ENCODE assay signal across 8 mouse cellular contexts in genomic region chr4:43431690-43432089, GRCm38 (mm10). TPM values are rescaled to one million over a fixed set of nuclear protein-coding genes. Genes with fewer than 3 reads are reported as not detected.
DNase-seq lines count a peak whose midpoint lies in the region; ATAC-seq and TF ChIP-seq lines count a peak whose summit lies in the region.

No protein-coding gene starts in this region.

- H3K27ac ChIP-seq in MEL (ENCODE audit: control insufficient read depth, low read depth, low read length): no peak overlapping the region
- H3K27ac ChIP-seq in forebrain, embryonic 14.5 days (ENCODE audit: low read depth, low read length): peak overlapping the region; percentile 82
- H3K27ac ChIP-seq in hindbrain, embryonic 10.5 days: peak overlapping the region; percentile 84
- no peak overlapping the region for H3K27ac ChIP-seq in lung, postnatal 0 days (ENCODE audit: low read length)

- peak; percentile 72 to 95 (median 87) for TF ChIP-seq CTCF in MEL (IDR thresholded peaks at IDR 0.05 in 2 of 3, conservative IDR thresholded peaks at IDR 0.05 in 1 of 3; ENCODE audit: control insufficient read depth in 1 of 3, insufficient read depth in 1 of 3, low read depth in 2 of 3, low read length in 3 of 3, poor library complexity in 1 of 3, severe bottlenecking in 1 of 3)
- peak; percentile 95 for TF ChIP-seq CTCF in lung, postnatal 0 days (IDR thresholded peaks at IDR 0.05)

- under 1% methylated on average over 4 of the region's 4 CpGs for WGBS in forebrain, embryonic 14.5 days
- 10% methylated on average over 4 of the region's 4 CpGs for WGBS in hindbrain, embryonic 10.5 days
- WGBS in lung, postnatal 0 days: 1% methylated on average over 4 of the region's 4 CpGs

- H3K4me2 ChIP-seq in forebrain, embryonic 14.5 days (ENCODE audit: low read length): no peak overlapping the region
- H3K4me2 ChIP-seq in lung, postnatal 0 days (replicated peaks; ENCODE audit: low read depth, low read length): no peak overlapping the region

- no peaks in the 10 kb centered on the region for H3K4me1 ChIP-seq in MEL (ENCODE audit: control insufficient read depth in 1 of 2, insufficient read depth in 2 of 2, low read length in 2 of 2)
- H3K4me1 ChIP-seq in forebrain, embryonic 14.5 days (ENCODE audit: control insufficient read depth, insufficient read depth, low read length): no peaks in the 10 kb centered on the region; the same call in 1 of the 2 replicates
- H3K4me1 ChIP-seq in hindbrain, embryonic 10.5 days (replicated peaks): peaks cover 28% of the 10 kb centered on the region
- H3K4me1 ChIP-seq in lung, postnatal 0 days (ENCODE audit: insufficient read depth, low read depth, low read length): no peaks in the 10 kb centered on the region

- peak; percentile 95 for TF ChIP-seq RAD21 in MEL (IDR thresholded peaks at IDR 0.05; ENCODE audit: low read depth, low read length)

- no peaks in the 10 kb centered on the region for H3K9me3 ChIP-seq in MEL (replicated peaks; ENCODE audit: insufficient read depth, low read length)
- no peaks in the 10 kb centered on the region for H3K9me3 ChIP-seq in forebrain, embryonic 14.5 days (replicated peaks; ENCODE audit: control insufficient read depth, low read length)
- no peaks in the 10 kb centered on the region for H3K9me3 ChIP-seq in hindbrain, embryonic 10.5 days
- no peaks in the 10 kb centered on the region for H3K9me3 ChIP-seq in lung, postnatal 0 days (ENCODE audit: low read length)

- H3K36me3 ChIP-seq in MEL (ENCODE audit: control insufficient read depth in 1 of 2, insufficient read depth in 2 of 2, low read length in 2 of 2): no peaks in the 10 kb centered on the region
- H3K36me3 ChIP-seq in forebrain, embryonic 14.5 days (ENCODE audit: control insufficient read depth, insufficient read depth, low read length): peaks cover 7% of the 10 kb centered on the region
- H3K36me3 ChIP-seq in hindbrain, embryonic 10.5 days: 0 out of 2 replicates have a peak, but pooled peaks cover 2% of the 10 kb centered on the region
- H3K36me3 ChIP-seq in lung, postnatal 0 days (ENCODE audit: insufficient read depth, low read length): peaks cover 6% of the 10 kb centered on the region; the same call in 1 of the 2 replicates

- no peak overlapping the region for H3K4me3 ChIP-seq in MEL (ENCODE audit: control insufficient read depth in 1 of 2, insufficient read depth in 1 of 2, low read depth in 2 of 2, low read length in 2 of 2)
- no peak overlapping the region for H3K4me3 ChIP-seq in forebrain, embryonic 14.5 days (ENCODE audit: low read depth, low read length)
- no peak overlapping the region for H3K4me3 ChIP-seq in hindbrain, embryonic 10.5 days
- H3K4me3 ChIP-seq in lung, postnatal 0 days (ENCODE audit: low read depth, low read length): no peak overlapping the region

- no peak for TF ChIP-seq POLR2A in MEL (IDR thresholded peaks at IDR 0.05; ENCODE audit: control insufficient read depth in 1 of 2, insufficient read depth in 1 of 2, low read depth in 1 of 2, low read length in 2 of 2, poor library complexity in 1 of 2)

- H3K79me2 ChIP-seq in MEL (ENCODE audit: control insufficient read depth, insufficient read depth, low read length, poor library complexity): no peaks in the 10 kb centered on the region

- TF ChIP-seq EP300 in MEL (IDR thresholded peaks at IDR 0.05; ENCODE audit: low read depth in 1 of 2, low read length in 2 of 2): no peak
- no peak for TF ChIP-seq EP300 in lung, postnatal 0 days (IDR thresholded peaks at IDR 0.05)

- ATAC-seq in forebrain, embryonic 14.5 days: peak; percentile 74
- ATAC-seq in lung, postnatal 0 days: peak; percentile 43

- H3K27me3 ChIP-seq in MEL (ENCODE audit: control insufficient read depth in 1 of 2, insufficient read depth in 2 of 2, low read length in 2 of 2): no peaks in the 10 kb centered on the region
- peaks cover 17% of the 10 kb centered on the region for H3K27me3 ChIP-seq in forebrain, embryonic 14.5 days (replicated peaks; ENCODE audit: control insufficient read depth, insufficient read depth, low read length)
- peaks cover 45% of the 10 kb centered on the region for H3K27me3 ChIP-seq in hindbrain, embryonic 10.5 days (ENCODE audit: insufficient read depth, poor library complexity, severe bottlenecking)
- no peaks in the 10 kb centered on the region for H3K27me3 ChIP-seq in lung, postnatal 0 days (replicated peaks; ENCODE audit: insufficient read depth, low read length)

- H3K9ac ChIP-seq in MEL (ENCODE audit: control insufficient read depth, low read depth, low read length, poor library complexity, severe bottlenecking): no peak overlapping the region
- no peak overlapping the region for H3K9ac ChIP-seq in forebrain, embryonic 14.5 days (ENCODE audit: low read length)
- no peak overlapping the region for H3K9ac ChIP-seq in lung, postnatal 0 days (replicated peaks; ENCODE audit: low read depth)

- DNase-seq in MEL (ENCODE audit: low read depth, low spot score): peak; percentile 91
- DNase-seq in c-Kit-positive CD71-negative TER-119-negative erythroid progenitor cells, embryonic 14.5 days (ENCODE audit: low read depth): peak; percentile 91
- peak; percentile 96 for DNase-seq in forebrain, embryonic 14.5 days (ENCODE audit: low spot score)
- peak; percentile 84 for DNase-seq in hindbrain, embryonic 10.5 days (ENCODE audit: low spot score)
- DNase-seq in layer of hippocampus, adult 8-10 months (ENCODE audit: low spot score in 2 of 2): peak; percentile 68 to 82
- peak; percentile 95 for DNase-seq in lung, postnatal 0 days (ENCODE audit: low spot score)
- peak; percentile 93 for DNase-seq in retina, embryonic 14.5 days (ENCODE audit: low spot score)
- DNase-seq in thymus, postnatal 4 days: peak; percentile 90

TF ChIP-seq in MEL, 35 proteins besides CTCF, POLR2A, EP300 and RAD21:
- TF ChIP-seq CHD1 (IDR thresholded peaks at IDR 0.05; ENCODE audit: low read depth, low read length) (no peak), MYC (IDR thresholded peaks at IDR 0.05; ENCODE audit: low read depth, low read length) (no peak), ZC3H11A (IDR thresholded peaks at IDR 0.05; ENCODE audit: low read depth, low read length) (peak; percentile 93), GATA1 (IDR thresholded peaks at IDR 0.05; ENCODE audit: low read depth, low read length) (peak; percentile 55; the same call in 1 of the 2 replicates), SMC3 (IDR thresholded peaks at IDR 0.05; ENCODE audit: low read depth, low read length) (peak; percentile 91)

RNA-seq across cellular contexts. Expression of gene Fam166b, which starts 2.8 kb away (rescaled TPM):
- not detected in 2 replicates for total RNA-seq in MEL (2012; rRNA removed)
- polyA plus RNA-seq in MEL (2012; ENCODE audit: insufficient read depth in 1 of 2, insufficient read length in 2 of 2, low read depth in 1 of 2, low replicate concordance in 2 of 2, missing spikeins in 1 of 2): not detected
- polyA plus RNA-seq in forebrain, embryonic 14.5 days (2014; fragmentation: Nextera tagmentation; extraction: Ambion mirVana): 0.29 and 0.73 TPM in 2 replicates
- polyA plus RNA-seq in hindbrain, embryonic 10.5 days (2016; fragmentation: Nextera tagmentation; extraction: Ambion mirVana): 0.47 TPM in 1 of 2 replicates, not detected in the other
- 1 to 10 TPM in 2 of 4 experiments, under 1 TPM in 2; 0.31 to 3.7 (median 1.3) TPM for total RNA-seq in layer of hippocampus, adult 8-10 months (2022)
- polyA plus RNA-seq in lung, postnatal 0 days (2015; fragmentation: Nextera tagmentation; extraction: Ambion mirVana): 4.6 and 6.8 TPM in 2 replicates

RNA-seq across cellular contexts. Expression of gene Tesk1, which starts 10.0 kb away (rescaled TPM):
- 7.6 and 9.1 TPM in 2 replicates for total RNA-seq in MEL (2012; rRNA removed)
- polyA plus RNA-seq in MEL (2012; ENCODE audit: insufficient read depth in 1 of 2, insufficient read length in 2 of 2, low read depth in 1 of 2, low replicate concordance in 2 of 2, missing spikeins in 1 of 2): 10 to 100 TPM in 1 of 2 experiments, not detected in 1; 24.6 TPM
- polyA plus RNA-seq in forebrain, embryonic 14.5 days (2014; fragmentation: Nextera tagmentation; extraction: Ambion mirVana): 10.2 and 12.1 TPM in 2 replicates
- 7.1 and 8.3 TPM in 2 replicates for polyA plus RNA-seq in hindbrain, embryonic 10.5 days (2016; fragmentation: Nextera tagmentation; extraction: Ambion mirVana)
- total RNA-seq in layer of hippocampus, adult 8-10 months (2022): 10 to 100 TPM; 76.6 to 82.7 (median 81.8) TPM
- polyA plus RNA-seq in lung, postnatal 0 days (2015; fragmentation: Nextera tagmentation; extraction: Ambion mirVana): 7.3 and 8.0 TPM in 2 replicates

RNA-seq across cellular contexts. Expression of gene Cd72, which starts 22.7 kb away (rescaled TPM):
- 0.52 and 1.3 TPM in 2 replicates for total RNA-seq in MEL (2012; rRNA removed)
- polyA plus RNA-seq in MEL (2012; ENCODE audit: insufficient read depth in 1 of 2, insufficient read length in 2 of 2, low read depth in 1 of 2, low replicate concordance in 2 of 2, missing spikeins in 1 of 2): 1 to 10 TPM in 1 of 2 experiments, not detected in 1; 2.4 TPM
- 6.7 and 8.8 TPM in 2 replicates for polyA plus RNA-seq in forebrain, embryonic 14.5 days (2014; fragmentation: Nextera tagmentation; extraction: Ambion mirVana)
- 1.8 and 2.4 TPM in 2 replicates for polyA plus RNA-seq in hindbrain, embryonic 10.5 days (2016; fragmentation: Nextera tagmentation; extraction: Ambion mirVana)
- total RNA-seq in layer of hippocampus, adult 8-10 months (2022): 1 to 10 TPM in 1 of 4 experiments, under 1 TPM in 2, not detected in 1; 0.49 to 1.2 (median 0.81) TPM
- polyA plus RNA-seq in lung, postnatal 0 days (2015; fragmentation: Nextera tagmentation; extraction: Ambion mirVana): 2.7 and 3.1 TPM in 2 replicates

RNA-seq across cellular contexts. Expression of gene Rusc2, which starts 49.9 kb away (rescaled TPM):
- 2.4 and 4.7 TPM in 2 replicates for total RNA-seq in MEL (2012; rRNA removed)
- polyA plus RNA-seq in MEL (2012; ENCODE audit: insufficient read depth in 1 of 2, insufficient read length in 2 of 2, low read depth in 1 of 2, low replicate concordance in 2 of 2, missing spikeins in 1 of 2): 1 to 10 TPM in 1 of 2 experiments, not detected in 1; 7.3 TPM
- 47.8 and 58.4 TPM in 2 replicates for polyA plus RNA-seq in forebrain, embryonic 14.5 days (2014; fragmentation: Nextera tagmentation; extraction: Ambion mirVana)
- polyA plus RNA-seq in hindbrain, embryonic 10.5 days (2016; fragmentation: Nextera tagmentation; extraction: Ambion mirVana): 12.5 and 33.4 TPM in 2 replicates
- total RNA-seq in layer of hippocampus, adult 8-10 months (2022): 100 to 1,000 TPM; 117 to 120 (median 117) TPM
- 22.2 and 23.4 TPM in 2 replicates for polyA plus RNA-seq in lung, postnatal 0 days (2015; fragmentation: Nextera tagmentation; extraction: Ambion mirVana)

RNA-seq across cellular contexts. Expression of gene Sit1, which starts 51.8 kb away (rescaled TPM):
- 0.08 TPM in 1 of 2 replicates, not detected in the other for total RNA-seq in MEL (2012; rRNA removed)
- under 1 TPM in 1 of 2 experiments, not detected in 1; 0.06 TPM for polyA plus RNA-seq in MEL (2012; ENCODE audit: insufficient read depth in 1 of 2, insufficient read length in 2 of 2, low read depth in 1 of 2, low replicate concordance in 2 of 2, missing spikeins in 1 of 2)
- not detected in 2 replicates for polyA plus RNA-seq in forebrain, embryonic 14.5 days (2014; fragmentation: Nextera tagmentation; extraction: Ambion mirVana)
- not detected in 2 replicates for polyA plus RNA-seq in hindbrain, embryonic 10.5 days (2016; fragmentation: Nextera tagmentation; extraction: Ambion mirVana)
- not detected for total RNA-seq in layer of hippocampus, adult 8-10 months (2022)
- not detected in 2 replicates for polyA plus RNA-seq in lung, postnatal 0 days (2015; fragmentation: Nextera tagmentation; extraction: Ambion mirVana)

Comparison
In these comparisons a context has a peak if more than half of its experiments do, and no peak if none do; other contexts are left out.
1. H3K27ac ChIP-seq: peak in forebrain, embryonic 14.5 days (single experiment) and hindbrain, embryonic 10.5 days (single experiment); none in MEL (single experiment) and lung, postnatal 0 days (single experiment).
2. Peak in every context shown above with its lines, with median percentiles within 50 percentile points of each other: DNase-seq.